Mouse (Mus musculus) lung, adult 2 months (tissue): ENCODE measurements at regions not wholly inside any gene's neighbourhood (a gene's known extent, or its start where the extent isn't known, plus 50 kb on each side); places are given as distances from the start of the nearest gene placed in this dataset.
"Not testable (repeated sequence)": the region's sequence is repeated elsewhere in the genome, so short reads cannot be mapped to it uniquely, and the experiment has no call there.

ENCODE experiments used
- DNase-seq: peaks from one replicate; pipeline ENCODE4 v3.0.0; 2022
- H3K4me1 ChIP-seq: fragments of 200-500 bp; 2 replicates; pipeline ENCODE4 v1.6.1; 2011; ENCODE audit warnings: low read length; ENCODE audit not compliant: control insufficient read depth, insufficient read depth
- H3K4me3 ChIP-seq: fragments of 200-500 bp; replicated peaks from 2 replicates; pipeline ENCODE3; 2011; ENCODE audit warnings: low read depth, mild to moderate bottlenecking, control low read depth, low read length; ENCODE audit errors: extremely low read depth
- CTCF ChIP-seq: fragments of 200-500 bp; IDR thresholded peaks from 2 replicates; pipeline ENCODE4 v1.5.1; 2011; ENCODE audit warnings: mild to moderate bottlenecking, low read length, control low read depth; ENCODE audit not compliant: insufficient read depth
- POLR2A ChIP-seq: fragments of 200-500 bp; IDR thresholded peaks from 2 replicates; pipeline ENCODE4 v1.6.1; 2011; ENCODE audit warnings: low read depth, mild to moderate bottlenecking, control low read depth, low read length, borderline replicate concordance; ENCODE audit errors: extremely low read depth
- WGBS: fragments of 180-500 bp; shearing (Covaris S2); methylation state at CpG from one replicate; pipeline ENCODE4 v1.1.7; 2018; 5-methylcytosine and 5-hydroxymethylcytosine counted together

- no peak for DNase-seq
- 65% methylated on average over 2 of the region's 2 CpGs for WGBS
- TF ChIP-seq CTCF (0 out of 2 replicates have a peak, but pooled peaks have one; percentile 7), POLR2A (no peak)
- no peaks in the 10 kb centered on the region for H3K4me1 ChIP-seq
- no peak overlapping the region for H3K4me3 ChIP-seq
These were observed 138.9 kb downstream of the Fasl start for GRCm38 (mm10) chr1:161649387-161649786.

DNA sequence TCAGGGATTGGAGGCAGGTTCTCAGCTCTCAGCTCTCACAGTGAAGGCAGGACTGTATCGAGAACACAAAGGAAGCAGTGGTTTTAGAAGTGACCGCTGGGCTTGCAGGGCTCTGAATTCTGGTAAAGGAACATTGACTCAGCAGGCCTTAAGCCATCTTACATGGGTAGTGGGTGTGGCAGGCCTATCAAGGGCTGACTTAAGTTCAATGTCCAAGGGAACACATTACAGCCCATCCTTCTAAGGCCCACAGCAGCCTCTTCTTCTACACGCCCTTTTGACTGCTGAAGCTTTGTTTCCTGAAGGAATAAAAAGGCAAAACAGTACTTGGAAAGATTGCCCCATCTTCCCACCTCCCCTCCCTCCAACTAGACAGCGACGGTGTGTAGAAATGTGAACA, 137.6 kb downstream of the Tnfsf18 start:
- TF ChIP-seq POLR2A (no peak), CTCF (no peak)
- 76% methylated on average over 5 of the region's 5 CpGs for WGBS
- DNase-seq: no peak

GRCm38 (mm10) chr1:161621291-161621690, 126.8 kb downstream of the Tnfsf18 start:
- Histone ChIP-seq H3K4me1 (no peaks in the 10 kb centered on the region), H3K4me3 (no peak overlapping the region)
- no peak for TF ChIP-seq CTCF
- no peak for TF ChIP-seq POLR2A
- no peak for DNase-seq
- WGBS: 64% methylated on average over 6 of the region's 6 CpGs

More for the DNA sequence above, 137.6 kb downstream of the Tnfsf18 start:
- H3K4me1 ChIP-seq: no peaks in the 10 kb centered on the region
- no peak overlapping the region for H3K4me3 ChIP-seq

DNA sequence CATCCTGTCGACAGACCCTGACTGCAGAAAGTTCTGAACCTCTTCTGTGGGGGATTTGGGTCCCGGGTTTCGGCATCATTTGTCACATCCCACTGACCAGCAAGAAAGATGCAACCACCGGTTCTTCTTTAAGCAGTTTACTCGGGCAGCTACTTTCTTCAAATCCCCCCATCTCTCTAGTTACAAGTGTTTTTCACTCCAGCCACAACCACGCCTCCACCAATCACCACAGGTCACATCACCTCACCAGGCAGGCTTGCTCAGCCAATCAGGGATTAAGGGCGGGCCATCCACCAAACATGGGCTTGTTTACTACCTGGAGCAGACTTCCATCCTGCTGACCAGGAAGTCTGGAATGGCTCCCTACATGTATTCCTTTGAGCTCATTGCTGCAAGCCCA, 119.6 kb downstream of the Tnfsf18 start:
- H3K4me1 ChIP-seq, H3K4me3 ChIP-seq, DNase-seq: not testable (repeated sequence)
- WGBS: 92% methylated on average over 7 of the region's 7 CpGs

- H3K4me1 ChIP-seq, DNase-seq, H3K4me3 ChIP-seq: not testable (repeated sequence)
- WGBS: 86% methylated on average over 10 of the region's 10 CpGs
These were observed 119.2 kb downstream of the Tnfsf18 start for GRCm38 (mm10) chr1:161613658-161614057.

DNA sequence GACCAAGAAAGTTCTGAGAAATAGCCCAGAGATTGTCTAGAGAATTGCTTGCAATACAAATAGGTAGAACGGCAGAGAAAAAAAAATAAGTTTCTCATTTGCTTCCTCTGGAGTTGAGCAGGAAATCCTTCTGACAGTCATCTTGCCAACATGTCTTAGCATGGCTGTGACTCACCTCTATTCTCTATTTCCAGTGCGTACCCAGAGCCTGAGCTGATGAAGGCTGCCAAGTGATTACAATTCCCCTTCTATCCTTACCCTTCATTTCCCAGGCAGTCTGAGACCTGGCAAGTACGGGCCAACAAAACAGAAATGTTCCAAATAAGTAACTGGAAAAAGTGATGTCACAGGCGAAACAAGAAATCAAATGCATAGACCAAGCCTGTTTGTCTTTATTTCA, 113.0 kb downstream of the Tnfsf18 start:
- 56% methylated on average over 4 of the region's 4 CpGs for WGBS
- no peak for TF ChIP-seq CTCF
- no peak for TF ChIP-seq POLR2A
- Histone ChIP-seq H3K4me1 (no peaks in the 10 kb centered on the region), H3K4me3 (no peak overlapping the region)
- DNase-seq: no peak

GRCm38 (mm10) chr1:161602150-161602549, 107.7 kb downstream of the Tnfsf18 start:
- no peaks in the 10 kb centered on the region for H3K4me1 ChIP-seq
- WGBS: 78% methylated on average over 3 of the region's 3 CpGs
- no peak overlapping the region for H3K4me3 ChIP-seq
- no peak for TF ChIP-seq CTCF
- no peak for TF ChIP-seq POLR2A
- no peak for DNase-seq

DNA sequence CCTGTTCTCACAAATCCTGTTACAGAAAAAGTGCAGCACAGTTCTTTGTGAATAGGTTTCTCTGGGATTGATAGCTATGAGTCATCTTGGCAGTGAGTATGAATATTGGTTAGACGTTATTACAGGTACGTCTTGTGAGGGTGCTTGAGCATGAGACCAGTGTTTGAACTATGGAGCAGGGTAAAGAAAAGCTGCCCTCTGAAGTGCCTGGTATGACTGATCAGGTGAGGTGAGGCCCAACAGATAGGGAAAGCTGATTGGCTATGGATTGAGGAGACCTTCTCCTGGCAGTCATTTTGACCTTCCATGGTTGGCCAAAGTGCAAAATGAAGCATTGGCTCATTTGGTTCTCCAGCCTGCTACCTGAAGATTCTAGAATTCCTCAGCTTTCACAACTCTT, 106.7 kb downstream of the Tnfsf18 start:
- Histone ChIP-seq H3K4me1 (no peaks in the 10 kb centered on the region), H3K4me3 (no peak overlapping the region)
- TF ChIP-seq POLR2A: no peak
- TF ChIP-seq CTCF: no peak
- no peak for DNase-seq
- 61% methylated on average over 2 of the region's 2 CpGs for WGBS

- WGBS: 84% methylated on average over 3 of the region's 3 CpGs
- DNase-seq: no peak
- H3K4me1 ChIP-seq: no peaks in the 10 kb centered on the region
- TF ChIP-seq POLR2A: no peak
- TF ChIP-seq CTCF: no peak
- no peak overlapping the region for H3K4me3 ChIP-seq
These were observed 103.7 kb downstream of the Tnfsf18 start for GRCm38 (mm10) chr1:161598167-161598566.

GRCm38 (mm10) chr1:161576530-161576929, 82.1 kb downstream of the Tnfsf18 start:
- DNase-seq: no peak
- 53% methylated on average over 1 of the region's 1 CpGs for WGBS
- TF ChIP-seq CTCF (no peak), POLR2A (no peak)
- H3K4me1 ChIP-seq: no peaks in the 10 kb centered on the region; the same call in 1 of the 2 replicates
- H3K4me3 ChIP-seq: no peak overlapping the region

GRCm38 (mm10) chr1:161575939-161576338, 81.5 kb downstream of the Tnfsf18 start:
- 52% methylated on average over 7 of the region's 7 CpGs for WGBS
- no peak for DNase-seq
- Histone ChIP-seq H3K4me3 (no peak overlapping the region), H3K4me1 (no peaks in the 10 kb centered on the region; the same call in 1 of the 2 replicates)
- TF ChIP-seq CTCF (no peak), POLR2A (no peak)
